ENCODE assay signal across 9 mouse cellular contexts in genomic region chr6:122702480-122703124, GRCm38 (mm10). TPM values are rescaled to one million over a fixed set of nuclear protein-coding genes. Genes with fewer than 3 reads are reported as not detected.
DNase-seq lines count a peak whose midpoint lies in the region; ATAC-seq and TF ChIP-seq lines count a peak whose summit lies in the region.
"Had no signal": no experiment of that assay in that cellular context is flagged by ENCODE, and none has a peak within 500 bp of the region (broad histone marks: within the 10 kb centered on the region; RNA-seq: fewer than 3 reads in every experiment).

No protein-coding gene starts in this region.

- no peaks in the 10 kb centered on the region for H3K27me3 ChIP-seq in intestine, embryonic 15.5 days (replicated peaks)
- peaks cover 10% of the 10 kb centered on the region for H3K27me3 ChIP-seq in liver, embryonic 15.5 days
- no peaks in the 10 kb centered on the region for H3K27me3 ChIP-seq in neural tube, embryonic 15.5 days (replicated peaks)

- peak overlapping the region; percentile 56 for H3K4me2 ChIP-seq in intestine, embryonic 15.5 days (replicated peaks)
- H3K4me2 ChIP-seq in liver, embryonic 15.5 days: peak overlapping the region; percentile 20
- H3K4me2 ChIP-seq in neural tube, embryonic 15.5 days: peak overlapping the region; percentile 49

- ATAC-seq in intestine, embryonic 15.5 days: peak; percentile 72
- ATAC-seq in liver, embryonic 15.5 days (ENCODE audit: insufficient read depth): no peak
- ATAC-seq in neural tube, embryonic 15.5 days (ENCODE audit: low FRiP score): peak; percentile 57; the same call in 1 of the 2 replicates

- H3K27ac ChIP-seq in gastrocnemius, adult 2 months: peak overlapping the region; percentile 35; the same call in 1 of the 2 replicates
- peak overlapping the region; percentile 40; the same call in 1 of the 2 replicates for H3K27ac ChIP-seq in intestine, embryonic 15.5 days
- no peak overlapping the region for H3K27ac ChIP-seq in liver, embryonic 15.5 days (replicated peaks)
- H3K27ac ChIP-seq in neural tube, embryonic 15.5 days (replicated peaks): 0 out of 2 replicates have a peak overlapping the region, but pooled peaks have one; percentile 39

- 11% methylated on average over 20 of the region's 20 CpGs for WGBS in intestine, embryonic 15.5 days
- WGBS in liver, embryonic 15.5 days (ENCODE audit: insufficient replicate concordance): 15% methylated on average over 20 of the region's 20 CpGs
- WGBS in neural tube, embryonic 15.5 days: 6% methylated on average over 20 of the region's 20 CpGs

- H3K9me3 ChIP-seq in intestine, embryonic 15.5 days: no peaks in the 10 kb centered on the region
- no peaks in the 10 kb centered on the region for H3K9me3 ChIP-seq in liver, embryonic 15.5 days (replicated peaks)
- no peaks in the 10 kb centered on the region for H3K9me3 ChIP-seq in neural tube, embryonic 15.5 days (replicated peaks)

- no peaks in the 10 kb centered on the region for H3K4me1 ChIP-seq in intestine, embryonic 15.5 days (replicated peaks)
- no peaks in the 10 kb centered on the region for H3K4me1 ChIP-seq in liver, embryonic 15.5 days (replicated peaks)
- H3K4me1 ChIP-seq in neural tube, embryonic 15.5 days: peaks cover 8% of the 10 kb centered on the region

- TF ChIP-seq CTCF in gastrocnemius, adult 2 months (IDR thresholded peaks at IDR 0.05): no peak

- H3K9ac ChIP-seq in intestine, embryonic 15.5 days: 0 out of 2 replicates have a peak overlapping the region, but pooled peaks have one; percentile 26
- H3K9ac ChIP-seq in liver, embryonic 15.5 days: no peak overlapping the region
- H3K9ac ChIP-seq in neural tube, embryonic 15.5 days (replicated peaks): no peak overlapping the region; the same call in 1 of the 2 replicates

- intact Hi-C loops in gastrocnemius, adult 2 months (cut with DNase I): no loop called here

- DNase-seq in adrenal gland, adult (ENCODE audit: inconsistent age in 2 of 2, low spot score in 1 of 2): peak; percentile 27 to 75
- DNase-seq in adrenal gland, postnatal 4 days (ENCODE audit: low spot score in 2 of 2): no peak
- peak; percentile 69 for DNase-seq in adrenal gland, postnatal 14 days
- DNase-seq in gastrocnemius, adult 2 months: peak; percentile 56
- DNase-seq in thymus, postnatal 14 days: no peak

- H3K36me3 ChIP-seq in intestine, embryonic 15.5 days: no peaks in the 10 kb centered on the region
- no peaks in the 10 kb centered on the region for H3K36me3 ChIP-seq in liver, embryonic 15.5 days (replicated peaks)
- no peaks in the 10 kb centered on the region for H3K36me3 ChIP-seq in neural tube, embryonic 15.5 days

- peak overlapping the region; percentile 59 for H3K4me3 ChIP-seq in gastrocnemius, adult 2 months
- H3K4me3 ChIP-seq in intestine, embryonic 15.5 days (replicated peaks): peak overlapping the region; percentile 24
- H3K4me3 ChIP-seq in liver, embryonic 15.5 days (replicated peaks): no peak overlapping the region
- peak overlapping the region; percentile 17; the same call in 1 of the 2 replicates for H3K4me3 ChIP-seq in neural tube, embryonic 15.5 days (replicated peaks)

RNA-seq across cellular contexts. Expression of gene Nanog, which starts 4.7 kb away (rescaled TPM):
- total RNA-seq in adrenal gland, postnatal 4 days (2021): not detected
- not detected in 2 replicates for total RNA-seq in adrenal gland, postnatal 14 days (2021)
- not detected for total RNA-seq in gastrocnemius, adult 2 months (2021)
- 0.20 and 0.21 TPM in 2 replicates for polyA plus RNA-seq in intestine, embryonic 15.5 days (2015; fragmentation: Nextera tagmentation; extraction: Ambion mirVana)
- not detected in 2 replicates for polyA plus RNA-seq in liver, embryonic 15.5 days (2015; fragmentation: Nextera tagmentation; extraction: Ambion mirVana)
- polyA plus RNA-seq in neural tube, embryonic 15.5 days (2015; fragmentation: Nextera tagmentation; extraction: Ambion mirVana): 0.11 TPM in 1 of 2 replicates, not detected in the other
- total RNA-seq: gastrocnemius, adult 8-10 months had no signal

Comparison
In these comparisons a context has a peak if more than half of its experiments do, and no peak if none do; other contexts are left out.
1. DNase-seq: peak in adrenal gland, adult (2 of 2), adrenal gland, postnatal 14 days (single experiment) and gastrocnemius, adult 2 months (single experiment); none in adrenal gland, postnatal 4 days (0 of 2) and thymus, postnatal 14 days (single experiment).
2. Peak in every context shown above with its lines, with median percentiles within 50 percentile points of each other: H3K4me2 ChIP-seq.